Mouse (Mus musculus): ENCODE measurements around the gene Slc22a26.
"Not testable (repeated sequence)": the region's sequence is repeated elsewhere in the genome, so short reads cannot be mapped to it uniquely, and the experiment has no call there.

The Slc22a26 gene

DNA sequence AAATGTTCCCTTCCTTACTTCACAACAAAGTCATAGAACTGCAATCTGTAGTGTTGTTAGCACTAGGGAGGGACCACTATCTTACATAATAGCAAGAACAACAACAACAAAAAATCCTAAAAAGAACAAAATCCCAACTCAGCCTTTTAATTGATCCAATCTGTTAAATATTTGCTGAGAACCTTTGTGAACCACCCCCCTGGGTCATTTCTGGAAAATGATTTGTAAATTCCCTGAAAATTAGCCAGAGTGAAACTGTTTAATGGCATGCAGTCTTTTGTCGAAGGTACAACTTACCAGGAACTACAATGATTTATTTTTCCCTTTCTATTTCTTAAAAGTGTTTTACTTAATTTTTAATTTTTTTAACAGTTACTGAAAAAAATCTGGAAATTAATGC is at the start of gene Slc22a26:
TSS of gene Slc22a26 (minus strand) at position 97 of the 400 bp plus-strand sequence.
- no peak for DNase-seq (ENCODE audit: low spot score)

DNA sequence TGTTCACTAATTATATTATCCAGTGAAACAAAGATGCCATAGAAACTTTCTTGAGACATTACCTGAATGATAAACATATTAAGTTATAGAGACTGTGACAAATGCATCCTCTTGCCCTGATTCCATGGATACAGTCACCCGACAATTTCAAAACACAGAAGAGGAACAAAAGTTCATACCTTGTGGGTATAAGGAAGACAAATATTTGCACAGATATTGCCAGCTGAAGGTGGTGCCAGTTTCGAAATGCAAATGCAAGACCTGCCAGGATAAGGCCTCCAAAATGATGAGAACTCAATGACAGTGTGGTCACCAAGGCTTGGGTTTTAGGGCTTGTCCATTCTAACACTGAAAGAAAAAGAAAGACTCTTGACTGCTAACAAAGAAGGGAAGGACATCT is 27.4 kb upstream of the Slc22a26 start:
- no peak for DNase-seq (ENCODE audit: low spot score)

DNA sequence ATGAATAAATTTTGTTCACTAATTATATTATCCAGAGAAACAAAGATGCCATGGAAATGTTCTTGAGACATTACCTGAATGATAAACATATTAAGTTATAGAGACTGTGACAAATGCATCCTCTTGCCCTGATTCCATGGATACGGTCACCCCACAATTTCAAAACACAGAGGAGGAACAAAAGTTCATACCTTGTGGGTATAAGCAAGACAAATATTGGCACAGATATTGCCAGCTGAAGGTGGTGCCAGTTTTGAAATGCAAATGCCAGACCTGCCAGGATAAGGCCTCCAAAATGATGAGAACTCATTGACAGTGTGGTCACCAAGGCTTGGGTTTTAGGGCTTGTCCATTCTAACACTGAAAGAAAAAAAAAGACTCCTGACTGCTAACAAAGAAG is 11.9 kb downstream of the Slc22a26 start:
- no peak for DNase-seq (ENCODE audit: low spot score)

DNA sequence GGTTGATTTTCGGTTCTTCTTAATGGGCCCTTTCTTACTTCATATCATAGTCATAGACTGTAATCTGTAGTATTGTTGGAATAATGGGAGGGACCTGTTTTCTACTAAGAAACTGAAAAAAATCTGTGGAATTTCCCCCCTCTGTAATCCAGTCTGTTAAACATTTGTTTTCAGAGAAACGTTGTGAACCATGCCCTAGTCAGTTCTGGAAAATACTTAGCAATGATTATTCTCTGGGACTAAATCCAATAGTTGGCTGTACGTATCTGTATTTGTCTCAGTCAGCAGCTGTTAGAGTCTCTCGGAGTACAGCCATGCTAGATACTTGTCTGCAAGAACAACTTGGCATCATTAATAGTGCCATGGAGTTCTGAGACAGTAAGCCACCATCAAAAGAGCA is 27.2 kb downstream of the Slc22a26 start:
- no peak for DNase-seq (ENCODE audit: low spot score)

DNA sequence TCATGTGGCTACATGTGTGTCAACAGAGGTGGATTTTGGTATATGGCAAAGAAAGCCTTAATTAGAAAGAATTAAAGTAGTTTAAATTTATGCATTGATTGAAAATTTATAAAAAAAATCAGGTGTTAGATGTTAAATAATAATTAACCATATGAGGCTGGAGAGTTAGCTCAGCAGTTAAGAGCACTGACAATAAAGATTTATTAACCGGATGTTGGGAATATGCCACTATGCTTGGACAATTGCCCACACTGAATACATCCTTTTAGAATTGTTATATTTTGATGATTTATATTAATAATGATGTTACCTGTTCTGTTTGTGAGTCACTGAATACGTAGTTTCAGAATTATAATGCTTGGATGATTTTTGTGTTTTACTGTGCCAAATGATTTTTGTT is 36.3 kb downstream of the Slc22a26 start:
- DNase-seq (ENCODE audit: low spot score): no peak

DNA sequence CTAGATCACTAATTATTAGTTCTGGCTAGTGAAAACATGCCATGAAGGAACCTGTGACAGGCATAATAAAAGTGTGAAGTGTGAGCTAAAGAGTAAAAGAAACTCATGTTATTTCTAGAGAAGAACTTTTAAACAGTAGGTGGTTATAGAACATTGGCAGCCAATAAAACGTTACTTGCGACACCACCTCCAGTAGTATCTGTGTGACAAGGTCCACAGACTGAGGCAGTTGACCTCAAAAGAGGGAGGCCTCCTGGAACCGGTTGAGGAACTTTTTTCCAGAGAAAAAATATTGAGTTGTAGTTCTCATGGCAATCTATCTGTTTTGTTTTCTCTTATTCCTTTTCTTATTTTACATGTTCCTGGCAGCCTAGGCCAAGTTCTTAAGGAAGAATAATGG is 36.9 kb downstream of the Slc22a26 start:
- DNase-seq (ENCODE audit: low spot score): no peak

DNA sequence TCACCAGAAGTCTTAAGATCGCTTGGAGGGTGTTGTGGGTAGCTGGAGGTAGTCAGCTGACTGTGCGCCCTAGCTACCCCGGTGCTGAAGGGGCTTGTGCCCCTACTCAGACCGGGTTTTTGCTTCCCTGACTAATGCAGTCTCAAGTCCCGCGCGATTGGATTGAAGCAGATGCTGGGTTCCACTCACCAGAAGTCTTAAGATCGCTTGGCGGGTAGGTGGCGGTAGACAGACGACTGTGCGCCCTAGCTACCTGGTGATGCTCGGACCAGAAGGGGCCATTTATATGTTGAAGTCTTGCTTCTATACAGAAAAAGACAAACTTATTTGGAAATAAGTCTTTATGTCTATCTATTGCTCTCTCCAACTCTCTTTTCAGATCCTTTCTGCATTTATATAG is 49.1 kb downstream of the Slc22a26 start:
- DNase-seq (ENCODE audit: low spot score): not testable (repeated sequence)

Measured in ovary, postnatal 10 days (tissue).